Mouse (Mus musculus) midbrain, embryonic 14.5 days (tissue): ENCODE results near the gene Rab43. TPM values are rescaled to one million over a fixed set of nuclear protein-coding genes. Genes with fewer than 3 reads are reported as not detected.
A peak's percentile ranks its signal among the peaks of the same experiment; 100 is the strongest.

Experiments used
- ATAC-seq: fragments of 200-750 bp; cut with Nextera tagmentation; 2 replicates; pipeline ENCODE4 v1.8.0; 2017; ENCODE audit warnings: moderate number of reproducible peaks, moderate library complexity; ENCODE audit not compliant: low FRiP score, low TSS enrichment
- DNase-seq: peaks from one replicate; pipeline ENCODE4 v3.0.0-alpha.2; 2015
- H3K27ac ChIP-seq: fragments of 300-500 bp; sonication (generic); replicated peaks from 2 replicates; pipeline ENCODE4 v1.5.1; 2014; ENCODE audit warnings: mild to moderate bottlenecking, low read depth, low read length, moderate library complexity
- H3K27me3 ChIP-seq: fragments of 300-500 bp; sonication (generic); 2 replicates; pipeline ENCODE4 v1.6.1; 2014; ENCODE audit warnings: low read length, control low read depth, mixed read lengths; ENCODE audit not compliant: control insufficient read depth, insufficient read depth
- H3K36me3 ChIP-seq: fragments of 300-500 bp; sonication (generic); 2 replicates; pipeline ENCODE4 v1.6.1; 2014; ENCODE audit warnings: low read length, control low read depth; ENCODE audit not compliant: control insufficient read depth, insufficient read depth
- H3K4me1 ChIP-seq: fragments of 300-500 bp; sonication (generic); 2 replicates; pipeline ENCODE4 v1.6.1; 2014; ENCODE audit warnings: mild to moderate bottlenecking, antibody characterized with exemption, low read length, control low read depth; ENCODE audit not compliant: control insufficient read depth, insufficient read depth
- H3K4me2 ChIP-seq: fragments of 300-500 bp; sonication (generic); 2 replicates; pipeline ENCODE4 v1.6.1; 2014; ENCODE audit warnings: mild to moderate bottlenecking, low read length, moderate library complexity
- H3K4me3 ChIP-seq: fragments of 300-500 bp; sonication (generic); replicated peaks from 2 replicates; pipeline ENCODE4 v1.5.1; 2014; ENCODE audit warnings: low read depth, low read length
- H3K9ac ChIP-seq: fragments of 300-500 bp; sonication (generic); replicated peaks from 2 replicates; pipeline ENCODE4 v1.6.1; 2014; ENCODE audit warnings: mild to moderate bottlenecking, low read length, moderate library complexity
- H3K9me3 ChIP-seq: fragments of 300-500 bp; sonication (generic); 2 replicates; pipeline ENCODE4 v1.6.1; 2016; ENCODE audit warnings: low read length, control low read depth, mixed read lengths; ENCODE audit not compliant: control insufficient read depth
- WGBS: fragments of 180-500 bp; shearing (Covaris S2); extraction: QIAGEN DNeasy Blood & Tissue Kit; methylation state at CpG from one replicate; pipeline ENCODE4 v1.1.7; 2014; 5-methylcytosine and 5-hydroxymethylcytosine counted together
- polyA plus RNA-seq: library from polyadenylated mRNA; unstranded; fragments of >200 nt; fragmentation: Nextera tagmentation; extraction: Ambion mirVana; gene quantifications from 2 replicates; pipeline ENCODE4 v1.2.1, GENCODE M21; 2014

The Rab43 gene
- polyA plus RNA-seq, result 9.2 and 9.8 TPM in 2 replicates

DNA sequence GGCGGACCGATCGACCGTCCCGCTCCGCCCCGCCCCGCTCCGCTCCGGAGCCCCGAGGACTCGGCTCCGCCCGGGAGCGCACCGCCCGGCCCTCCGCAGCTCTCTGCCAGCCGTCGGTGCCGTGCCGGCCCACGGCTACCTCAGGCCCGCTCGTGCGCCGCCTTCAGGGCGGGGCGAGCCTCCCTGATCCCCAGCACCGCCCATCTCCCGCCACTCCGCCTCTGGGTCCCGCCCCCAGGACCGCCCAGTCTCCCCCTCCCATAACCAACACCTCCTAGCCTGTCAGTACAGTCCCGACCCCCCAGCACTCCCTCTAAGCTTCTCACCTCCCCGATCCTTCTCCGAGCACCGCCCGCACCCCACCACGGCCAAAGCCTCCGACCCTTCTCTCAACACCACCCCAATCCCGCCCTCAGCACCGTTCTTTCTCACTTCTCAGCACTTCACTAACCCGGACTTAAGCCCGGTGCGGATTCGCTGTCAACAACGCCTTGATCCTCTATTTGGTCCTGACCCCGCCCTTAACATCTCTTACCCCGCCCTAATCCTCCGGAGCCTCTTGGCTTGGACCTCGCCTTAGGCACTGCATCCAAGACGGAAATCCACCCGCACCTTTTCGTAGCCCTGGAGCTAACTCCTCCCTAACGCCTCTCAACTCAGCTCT is at the start of gene Rab43:
Rab43 (minus strand) TSS at position 490 of the 664 bp plus-strand sequence.
- Histone ChIP-seq H3K27ac (peak within 1 kb of the TSS; percentile 60), H3K9ac (peak within 1 kb of the TSS; percentile 73), H3K9me3 (no peaks in the 10 kb centered on the region), H3K4me2 (peak within 1 kb of the TSS; percentile 93), H3K4me1 (peaks cover 8% of the 10 kb centered on the region; the same call in 1 of the 2 replicates), H3K27me3 (no peaks in the 10 kb centered on the region), H3K4me3 (peak within 1 kb of the TSS; percentile 66), H3K36me3 (peaks cover 25% of the 10 kb centered on the region)
- DNase-seq (peak; percentile 92), ATAC-seq (peak; percentile 97)
- WGBS, result under 1% methylated on average over 56 of the region's 56 CpGs

DNA sequence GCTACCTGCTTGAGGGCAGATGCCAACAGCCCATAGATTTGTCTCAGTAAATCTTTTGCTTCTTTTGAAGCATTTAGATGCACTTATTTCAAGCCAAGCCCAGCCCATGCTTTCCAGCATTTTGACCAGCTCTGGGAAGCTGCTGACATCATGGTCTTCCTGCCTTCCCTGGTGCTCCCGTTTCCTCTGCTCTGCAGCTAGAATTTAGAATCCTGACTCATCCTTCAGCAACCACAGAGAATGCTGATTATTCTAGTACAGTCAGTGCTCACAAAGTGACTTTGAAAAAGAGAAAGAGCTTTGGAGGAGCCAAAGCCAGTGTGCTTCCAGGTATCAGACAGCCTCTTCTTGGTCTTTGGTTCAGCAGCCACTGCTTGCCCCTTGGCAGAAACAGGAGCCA is 45.1 kb upstream of the Rab43 start:
- no peak overlapping the region for H3K4me3 ChIP-seq
- H3K9me3 ChIP-seq, result no peaks in the 10 kb centered on the region
- no peaks in the 10 kb centered on the region for H3K36me3 ChIP-seq
- ATAC-seq (no peak), DNase-seq (no peak)
- no peak overlapping the region for H3K4me2 ChIP-seq
- H3K27me3 ChIP-seq, result no peaks in the 10 kb centered on the region
- H3K4me1 ChIP-seq, result no peaks in the 10 kb centered on the region
- H3K9ac ChIP-seq, result no peak overlapping the region
- H3K27ac ChIP-seq, result no peak overlapping the region
- WGBS, result 78% methylated on average over 1 of the region's 1 CpGs

DNA sequence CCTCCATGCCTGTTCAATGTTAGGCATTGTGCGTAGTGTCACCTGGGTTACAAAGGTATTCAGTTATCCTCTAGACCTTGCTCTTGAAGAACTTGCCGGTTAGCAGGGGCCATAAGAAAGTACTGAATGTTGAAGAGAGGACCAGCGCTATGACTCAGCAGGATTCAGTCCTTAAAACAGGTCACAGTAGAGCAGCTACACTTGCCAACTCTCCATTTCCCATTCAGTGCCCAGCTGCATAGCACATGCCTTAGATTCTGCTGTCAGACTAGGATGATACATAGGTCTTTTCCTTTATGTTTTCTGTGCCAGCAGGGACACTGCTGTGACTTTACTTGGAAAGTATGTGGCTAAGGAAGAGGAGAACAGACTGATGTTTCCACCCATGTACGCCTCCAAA is 41.5 kb upstream of the Rab43 start:
- ATAC-seq, result no peak
- Histone ChIP-seq H3K4me2 (no peak overlapping the region), H3K36me3 (no peaks in the 10 kb centered on the region; the same call in 1 of the 2 replicates), H3K4me1 (peaks cover 13% of the 10 kb centered on the region), H3K27me3 (no peaks in the 10 kb centered on the region), H3K27ac (no peak overlapping the region), H3K9ac (no peak overlapping the region), H3K9me3 (no peaks in the 10 kb centered on the region), H3K4me3 (no peak overlapping the region)
- no peak for DNase-seq
- 87% methylated on average over 4 of the region's 4 CpGs for WGBS

DNA sequence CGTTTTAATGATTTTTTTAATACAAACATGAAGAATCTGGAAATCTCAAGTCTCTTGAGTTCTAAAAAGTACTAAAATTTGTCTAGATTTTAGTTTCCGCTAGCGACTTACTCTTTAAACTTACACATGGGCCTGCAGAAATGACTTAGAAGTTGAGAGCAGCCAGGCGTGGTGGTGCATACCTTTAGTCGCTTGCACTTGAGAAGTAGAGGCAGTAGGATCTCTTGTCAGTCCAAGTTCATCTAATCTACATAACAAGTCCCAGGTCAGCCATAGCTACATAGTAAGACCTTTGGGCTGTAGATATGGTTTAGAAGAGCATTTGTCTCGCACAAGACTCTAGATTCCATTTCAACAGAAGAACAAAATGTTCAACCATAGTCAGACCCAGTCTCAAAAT is 39.9 kb upstream of the Rab43 start:
- Histone ChIP-seq H3K4me3 (no peak overlapping the region), H3K27me3 (no peaks in the 10 kb centered on the region), H3K4me1 (peaks cover 20% of the 10 kb centered on the region), H3K4me2 (no peak overlapping the region), H3K36me3 (no peaks in the 10 kb centered on the region; the same call in 1 of the 2 replicates), H3K9ac (no peak overlapping the region), H3K9me3 (no peaks in the 10 kb centered on the region), H3K27ac (no peak overlapping the region)
- DNase-seq, result no peak
- ATAC-seq, result no peak
- 80% methylated on average over 6 of the region's 6 CpGs for WGBS

DNA sequence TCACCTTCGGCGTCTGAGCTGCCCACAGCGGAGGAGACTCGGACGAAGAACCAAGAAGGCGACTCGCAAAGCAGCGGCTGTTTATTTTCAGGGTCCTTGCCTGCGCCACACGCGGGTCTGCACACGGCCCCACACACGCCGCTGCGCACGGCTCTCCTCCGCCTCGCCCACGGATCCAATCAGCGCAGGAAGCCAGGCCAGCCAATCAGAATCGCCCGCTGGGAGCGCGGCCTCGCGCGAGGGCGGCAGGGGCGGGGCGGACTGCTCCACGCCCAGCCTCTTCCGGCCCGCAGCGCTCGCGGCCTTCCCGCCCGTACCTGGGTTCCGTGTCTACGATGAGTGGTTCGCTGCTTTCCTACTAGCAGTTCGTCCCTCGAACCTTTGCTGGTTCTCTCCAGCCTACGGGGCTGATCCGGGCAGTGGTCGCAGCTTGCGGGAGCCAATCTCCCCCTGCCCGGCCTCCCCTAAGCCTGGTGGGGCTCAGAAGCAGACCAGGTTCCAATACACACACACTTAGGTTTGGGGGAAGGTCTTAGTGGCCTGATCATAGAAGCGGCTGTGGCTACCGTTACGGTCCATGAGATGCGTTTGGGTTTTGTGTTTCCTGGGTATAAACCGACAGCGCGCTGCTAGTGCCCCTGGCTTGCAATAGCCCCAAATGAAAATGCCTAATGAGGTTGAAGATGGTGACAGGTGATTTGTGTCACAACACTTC is 39.1 kb upstream of the Rab43 start, which contains the start of gene Cnbp:
Cnbp (minus strand) TSS at position 207 of the 715 bp plus-strand sequence.
- peak; percentile 99 for ATAC-seq
- DNase-seq, result peak; percentile 99
- H3K4me1 ChIP-seq, result peaks cover 20% of the 10 kb centered on the region
- no peaks in the 10 kb centered on the region for H3K9me3 ChIP-seq
- H3K9ac ChIP-seq, result peak within 1 kb of the TSS; percentile 97
- H3K27ac ChIP-seq, result peak within 1 kb of the TSS; percentile 94
- H3K4me3 ChIP-seq, result peak within 1 kb of the TSS; percentile 100
- H3K36me3 ChIP-seq, result no peaks in the 10 kb centered on the region; the same call in 1 of the 2 replicates
- under 1% methylated on average over 55 of the region's 55 CpGs for WGBS
- H3K4me2 ChIP-seq, result peak within 1 kb of the TSS; percentile 91
- H3K27me3 ChIP-seq, result no peaks in the 10 kb centered on the region

DNA sequence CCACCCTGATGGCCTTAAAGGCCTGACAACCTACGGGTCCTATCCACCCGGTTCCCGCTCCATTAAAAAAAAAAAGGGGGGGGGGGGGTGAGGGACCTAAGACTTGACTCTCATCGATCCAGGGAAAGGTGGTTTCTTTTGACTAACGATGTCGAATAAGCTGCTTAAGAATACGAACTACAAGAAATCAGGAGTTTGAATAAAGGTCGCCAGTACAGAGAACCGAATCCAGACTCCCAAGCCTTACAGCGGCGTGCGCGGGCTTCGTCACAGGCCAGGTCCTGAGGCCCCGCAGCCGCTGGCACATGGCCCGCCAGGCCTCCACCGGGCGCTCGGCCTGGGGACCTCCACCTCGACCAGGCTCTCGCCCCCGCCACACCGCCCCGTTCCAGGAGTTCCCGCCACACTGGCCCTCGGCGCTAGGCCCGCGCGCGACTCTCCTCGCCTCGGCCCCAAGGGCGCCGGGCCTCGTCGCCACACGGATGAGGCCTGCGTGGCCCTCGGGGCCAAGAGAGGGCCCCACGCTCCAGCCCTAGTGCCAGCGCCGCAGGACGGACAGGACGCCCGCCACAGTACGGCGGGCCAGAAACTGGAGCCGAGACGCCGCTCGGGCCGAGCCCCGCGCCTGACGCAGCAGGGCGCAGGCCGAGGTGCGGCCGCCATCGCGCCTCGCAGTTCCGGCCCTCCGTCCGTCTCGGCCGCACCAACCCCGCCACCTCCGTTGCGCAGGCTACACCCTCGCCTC is 38.4 kb upstream of the Rab43 start:
- under 1% methylated on average over 71 of the region's 73 CpGs for WGBS

DNA sequence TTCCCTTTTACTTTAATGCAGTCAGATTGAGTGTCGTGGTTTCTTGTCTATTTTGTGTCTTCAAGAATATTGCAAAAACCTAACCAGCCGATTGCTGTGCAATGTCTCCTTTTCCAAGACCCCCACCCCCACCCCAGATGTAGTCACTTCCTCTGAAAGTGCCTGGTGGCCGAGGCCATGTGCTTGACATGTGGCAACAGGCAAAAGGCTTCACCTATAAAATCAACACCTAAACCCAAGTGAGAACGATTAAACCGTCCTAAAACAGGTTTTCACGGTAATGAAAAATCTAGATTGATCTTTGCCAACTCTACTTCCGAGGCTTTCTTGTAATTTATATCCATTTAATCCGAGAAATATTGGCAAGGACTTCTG is 37.8 kb upstream of the Rab43 start:
- under 1% methylated on average over 8 of the region's 8 CpGs for WGBS
- Histone ChIP-seq H3K27me3 (no peaks in the 10 kb centered on the region), H3K4me3 (peak overlapping the region; percentile 100), H3K4me2 (peak overlapping the region; percentile 91), H3K9me3 (no peaks in the 10 kb centered on the region), H3K27ac (no peak overlapping the region), H3K4me1 (peaks cover 20% of the 10 kb centered on the region), H3K36me3 (peaks cover 10% of the 10 kb centered on the region), H3K9ac (peak overlapping the region; percentile 97)
- ATAC-seq (no peak), DNase-seq (no peak)

More for the DNA sequence above, 38.4 kb upstream of the Rab43 start:
- no peaks in the 10 kb centered on the region for H3K9me3 ChIP-seq
- peak overlapping the region; percentile 91 for H3K4me2 ChIP-seq
- ATAC-seq, result peak; percentile 74
- peak overlapping the region; percentile 94 for H3K27ac ChIP-seq
- no peaks in the 10 kb centered on the region for H3K27me3 ChIP-seq
- peak overlapping the region; percentile 97 for H3K9ac ChIP-seq
- peaks cover 20% of the 10 kb centered on the region for H3K4me1 ChIP-seq
- peaks cover 4% of the 10 kb centered on the region for H3K36me3 ChIP-seq
- peak; percentile 63 for DNase-seq
- peak overlapping the region; percentile 100 for H3K4me3 ChIP-seq

DNA sequence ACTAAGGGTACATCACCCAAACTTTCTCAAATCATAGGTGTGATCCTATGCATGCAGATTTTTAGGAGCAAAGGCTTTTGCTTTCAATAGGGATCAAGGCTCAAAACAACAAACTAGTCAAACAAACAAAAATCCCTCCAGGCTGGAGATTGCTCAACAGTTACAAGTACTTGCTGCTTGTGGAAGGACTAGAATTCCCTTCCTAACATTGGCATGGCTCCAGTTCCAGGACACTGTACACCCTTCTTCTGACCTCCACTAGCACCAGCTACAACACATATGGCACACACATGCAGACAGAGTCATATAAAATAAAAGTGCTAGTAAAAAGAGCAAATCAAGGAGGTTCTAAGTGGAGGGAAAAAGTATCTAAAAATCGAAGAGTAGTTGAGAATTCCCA is 34.8 kb upstream of the Rab43 start:
- Histone ChIP-seq H3K9ac (no peak overlapping the region), H3K27ac (no peak overlapping the region), H3K9me3 (no peaks in the 10 kb centered on the region), H3K4me1 (peaks cover 20% of the 10 kb centered on the region), H3K4me2 (no peak overlapping the region), H3K36me3 (peaks cover 37% of the 10 kb centered on the region), H3K27me3 (no peaks in the 10 kb centered on the region), H3K4me3 (no peak overlapping the region)
- 94% methylated on average over 1 of the region's 1 CpGs for WGBS
- ATAC-seq, result no peak
- no peak for DNase-seq
